Mouse (Mus musculus) testis, adult 2 months (tissue): ENCODE data around the gene Pitpnc1. TPM values are rescaled to one million over a fixed set of nuclear protein-coding genes. Genes with fewer than 3 reads are reported as not detected.

ENCODE experiments used
- H3K27ac ChIP-seq: fragments of 200-500 bp; 2 replicates; pipeline ENCODE4 v1.5.1; 2012; ENCODE audit warnings: low read depth, low read length; ENCODE audit not compliant: control insufficient read depth, insufficient read depth
- H3K27me3 ChIP-seq: fragments of 200-500 bp; 2 replicates; pipeline ENCODE4 v1.6.1; 2012; ENCODE audit warnings: mild to moderate bottlenecking, low read length, moderate library complexity; ENCODE audit not compliant: control insufficient read depth, insufficient read depth
- H3K36me3 ChIP-seq: fragments of 200-500 bp; 2 replicates; pipeline ENCODE4 v1.6.1; 2012; ENCODE audit warnings: mild to moderate bottlenecking, low read length; ENCODE audit not compliant: control insufficient read depth, insufficient read depth
- H3K4me1 ChIP-seq: fragments of 200-500 bp; 2 replicates; pipeline ENCODE4 v1.6.1; 2012; ENCODE audit warnings: low read length; ENCODE audit not compliant: control insufficient read depth, insufficient read depth
- H3K4me3 ChIP-seq: fragments of 200-500 bp; 2 replicates; pipeline ENCODE4 v1.5.1; 2012; ENCODE audit warnings: low read depth, mild to moderate bottlenecking, low read length, moderate library complexity, mixed read lengths; ENCODE audit not compliant: control insufficient read depth
- CTCF ChIP-seq: fragments of 200-500 bp; IDR thresholded peaks from 2 replicates; pipeline ENCODE4 v1.5.1; 2012; ENCODE audit warnings: low read depth, mild to moderate bottlenecking, inconsistent platforms, low read length, moderate library complexity; ENCODE audit not compliant: control insufficient read depth, insufficient read depth, insufficient replicate concordance
- POLR2A ChIP-seq: fragments of 200-500 bp; IDR thresholded peaks from 2 replicates; pipeline ENCODE4 v1.6.1; 2012; ENCODE audit warnings: low read depth, mild to moderate bottlenecking, inconsistent platforms, low read length, moderate library complexity; ENCODE audit not compliant: control insufficient read depth
- polyA plus RNA-seq: library from polyadenylated mRNA; depleted of rRNA; stranded (reverse); fragments of >200 nt; gene quantifications from 2 replicates; pipeline ENCODE4 v1.2.3, GENCODE M21; 2012

The Pitpnc1 gene
- polyA plus RNA-seq, 1 experiment = 1.5 TPM

- H3K4me3 ChIP-seq = no peak overlapping the region
- peaks cover 6% of the 10 kb centered on the region; the same call in 1 of the 2 replicates for H3K4me1 ChIP-seq
- H3K36me3 ChIP-seq = no peaks in the 10 kb centered on the region
- H3K27me3 ChIP-seq = no peaks in the 10 kb centered on the region
- no peak overlapping the region for H3K27ac ChIP-seq
- TF ChIP-seq POLR2A (no peak), CTCF (no peak)
Observed at GRCm38 (mm10) chr11:107458986-107459385, 11.5 kb downstream of the Pitpnc1 start.

- no peak overlapping the region for H3K27ac ChIP-seq
- TF ChIP-seq POLR2A (no peak), CTCF (no peak)
- H3K4me3 ChIP-seq = no peak overlapping the region
- no peaks in the 10 kb centered on the region for H3K27me3 ChIP-seq
- no peaks in the 10 kb centered on the region for H3K36me3 ChIP-seq
- peaks cover 4% of the 10 kb centered on the region; the same call in 1 of the 2 replicates for H3K4me1 ChIP-seq
Observed at GRCm38 (mm10) chr11:107458286-107458685, 12.2 kb downstream of the Pitpnc1 start.

GRCm38 (mm10) chr11:107457282-107457681 lies 13.2 kb downstream of the Pitpnc1 start:
- Histone ChIP-seq H3K27me3 (no peaks in the 10 kb centered on the region), H3K4me1 (0 out of 2 replicates have a peak, but pooled peaks cover 3% of the 10 kb centered on the region), H3K27ac (no peak overlapping the region), H3K36me3 (no peaks in the 10 kb centered on the region), H3K4me3 (no peak overlapping the region)
- TF ChIP-seq POLR2A = no peak
- no peak for TF ChIP-seq CTCF

GRCm38 (mm10) chr11:107454546-107455462 lies 15.7 kb downstream of the Pitpnc1 start:
- H3K4me1 ChIP-seq = 0 out of 2 replicates have a peak, but pooled peaks cover 5% of the 10 kb centered on the region
- no peaks in the 10 kb centered on the region for H3K36me3 ChIP-seq
- H3K27me3 ChIP-seq = no peaks in the 10 kb centered on the region
- H3K27ac ChIP-seq = no peak overlapping the region
- no peak for TF ChIP-seq POLR2A
- no peak for TF ChIP-seq CTCF
- H3K4me3 ChIP-seq = no peak overlapping the region

GRCm38 (mm10) chr11:107452053-107452452 lies 18.4 kb downstream of the Pitpnc1 start:
- no peak overlapping the region for H3K27ac ChIP-seq
- H3K36me3 ChIP-seq = no peaks in the 10 kb centered on the region
- no peaks in the 10 kb centered on the region for H3K27me3 ChIP-seq
- H3K4me3 ChIP-seq = no peak overlapping the region
- TF ChIP-seq POLR2A (no peak), CTCF (no peak)
- H3K4me1 ChIP-seq = 0 out of 2 replicates have a peak, but pooled peaks cover 5% of the 10 kb centered on the region

GRCm38 (mm10) chr11:107451106-107451505 lies 19.4 kb downstream of the Pitpnc1 start:
- Histone ChIP-seq H3K4me1 (peaks cover 5% of the 10 kb centered on the region; the same call in 1 of the 2 replicates), H3K27ac (no peak overlapping the region), H3K4me3 (no peak overlapping the region), H3K27me3 (no peaks in the 10 kb centered on the region), H3K36me3 (no peaks in the 10 kb centered on the region)
- TF ChIP-seq POLR2A (no peak), CTCF (no peak)

GRCm38 (mm10) chr11:107450097-107450496 lies 20.4 kb downstream of the Pitpnc1 start:
- no peak for TF ChIP-seq POLR2A
- TF ChIP-seq CTCF = no peak
- peaks cover 5% of the 10 kb centered on the region; the same call in 1 of the 2 replicates for H3K4me1 ChIP-seq
- no peaks in the 10 kb centered on the region for H3K27me3 ChIP-seq
- no peak overlapping the region for H3K4me3 ChIP-seq
- no peaks in the 10 kb centered on the region for H3K36me3 ChIP-seq
- H3K27ac ChIP-seq = no peak overlapping the region
